16 mouse cellular contexts compared by ENCODE assay signal in genomic region chr7:45417962-45418492, GRCm38 (mm10). TPM values are rescaled to one million over a fixed set of nuclear protein-coding genes. Genes with fewer than 3 reads are reported as not detected.
DNase-seq lines count a peak whose midpoint lies in the region; ATAC-seq and TF ChIP-seq lines count a peak whose summit lies in the region.
"Had no signal": no experiment of that assay in that cellular context is flagged by ENCODE, and none has a peak within 500 bp of the region (broad histone marks: within the 10 kb centered on the region; RNA-seq: fewer than 3 reads in every experiment).

No protein-coding gene starts in this region.

- TF ChIP-seq CTCF in hindbrain, postnatal 0 days (IDR thresholded peaks at IDR 0.05; ENCODE audit: low read depth): no peak

- H3K9me3 ChIP-seq in hindbrain, embryonic 10.5 days: no peaks in the 10 kb centered on the region
- no peaks in the 10 kb centered on the region for H3K9me3 ChIP-seq in hindbrain, postnatal 0 days (ENCODE audit: low read length)
- H3K9me3 ChIP-seq in midbrain, embryonic 11.5 days (ENCODE audit: control insufficient read depth, low read length): no peaks in the 10 kb centered on the region
- no peaks in the 10 kb centered on the region for H3K9me3 ChIP-seq in midbrain, embryonic 13.5 days
- H3K9me3 ChIP-seq in embryonic facial prominence, embryonic 14.5 days (ENCODE audit: control insufficient read depth, low read length): no peaks in the 10 kb centered on the region
- H3K9me3 ChIP-seq: neural tube, embryonic 15.5 days had no signal

- no peak for ATAC-seq in hindbrain, postnatal 0 days
- no peak for ATAC-seq in midbrain, embryonic 11.5 days (ENCODE audit: low FRiP score)
- no peak for ATAC-seq in midbrain, embryonic 13.5 days
- no peak for ATAC-seq in embryonic facial prominence, embryonic 14.5 days (ENCODE audit: low read depth)

- no peak for DNase-seq in hindbrain, embryonic 10.5 days (ENCODE audit: low spot score)
- no peak for DNase-seq in hindbrain, postnatal 0 days (ENCODE audit: low spot score)
- DNase-seq in midbrain, embryonic 11.5 days (ENCODE audit: low spot score, missing footprints): peak; percentile 85
- peak; percentile 26 for DNase-seq in embryonic facial prominence, embryonic 14.5 days (ENCODE audit: low spot score)
- no peak for DNase-seq in cerebellum, adult 9-11 months
- DNase-seq in ovary, postnatal 36 days (ENCODE audit: low spot score): no peak
- DNase-seq: heart, adult 18-20 months; kidney, adult 11 months; spleen, adult 18-20 months had no signal

- H3K27me3 ChIP-seq in hindbrain, embryonic 10.5 days (ENCODE audit: insufficient read depth, poor library complexity, severe bottlenecking): peaks cover 93% of the 10 kb centered on the region
- H3K27me3 ChIP-seq in hindbrain, postnatal 0 days (ENCODE audit: insufficient read depth, low read length): peaks cover 45% of the 10 kb centered on the region
- H3K27me3 ChIP-seq in midbrain, embryonic 11.5 days (ENCODE audit: control insufficient read depth, insufficient read depth, low read length): peaks cover 73% of the 10 kb centered on the region
- peaks cover 87% of the 10 kb centered on the region for H3K27me3 ChIP-seq in midbrain, embryonic 13.5 days
- peaks cover 59% of the 10 kb centered on the region for H3K27me3 ChIP-seq in embryonic facial prominence, embryonic 14.5 days (replicated peaks; ENCODE audit: control insufficient read depth, insufficient read depth, low read length)

- no peak overlapping the region for H3K4me2 ChIP-seq in hindbrain, postnatal 0 days (ENCODE audit: low read depth, low read length)
- no peak overlapping the region for H3K4me2 ChIP-seq in midbrain, embryonic 11.5 days
- no peak overlapping the region for H3K4me2 ChIP-seq in midbrain, embryonic 13.5 days (replicated peaks)
- H3K4me2 ChIP-seq in embryonic facial prominence, embryonic 14.5 days (ENCODE audit: low read depth, low read length): peak overlapping the region; percentile 33
- H3K4me2 ChIP-seq: neural tube, embryonic 15.5 days had no signal

- H3K4me3 ChIP-seq in hindbrain, embryonic 10.5 days: peak overlapping the region; percentile 11; the same call in 1 of the 2 replicates
- no peak overlapping the region for H3K4me3 ChIP-seq in hindbrain, postnatal 0 days (ENCODE audit: low read length)
- no peak overlapping the region for H3K4me3 ChIP-seq in midbrain, embryonic 11.5 days (ENCODE audit: low read depth, low read length)
- H3K4me3 ChIP-seq in midbrain, embryonic 13.5 days (replicated peaks): no peak overlapping the region
- no peak overlapping the region for H3K4me3 ChIP-seq in embryonic facial prominence, embryonic 14.5 days (ENCODE audit: low read depth, low read length)
- H3K4me3 ChIP-seq: neural tube, embryonic 15.5 days had no signal

- no peak overlapping the region for H3K27ac ChIP-seq in hindbrain, embryonic 10.5 days
- H3K27ac ChIP-seq in hindbrain, postnatal 0 days: no peak overlapping the region
- H3K27ac ChIP-seq in midbrain, embryonic 11.5 days (ENCODE audit: low read depth, low read length): no peak overlapping the region
- no peak overlapping the region for H3K27ac ChIP-seq in midbrain, embryonic 13.5 days
- H3K27ac ChIP-seq in embryonic facial prominence, embryonic 14.5 days (replicated peaks; ENCODE audit: low read depth, low read length): no peak overlapping the region
- H3K27ac ChIP-seq: neural tube, embryonic 15.5 days had no signal

- WGBS in hindbrain, embryonic 10.5 days: 8% methylated on average over 13 of the region's 13 CpGs
- WGBS in hindbrain, postnatal 0 days: 10% methylated on average over 13 of the region's 13 CpGs
- 12% methylated on average over 13 of the region's 13 CpGs for WGBS in midbrain, embryonic 11.5 days
- 12% methylated on average over 13 of the region's 13 CpGs for WGBS in midbrain, embryonic 13.5 days
- 11% methylated on average over 13 of the region's 13 CpGs for WGBS in embryonic facial prominence, embryonic 14.5 days

- H3K4me1 ChIP-seq in hindbrain, embryonic 10.5 days (replicated peaks): peaks cover 42% of the 10 kb centered on the region
- H3K4me1 ChIP-seq in hindbrain, postnatal 0 days (ENCODE audit: insufficient read depth, low read length): peaks cover 10% of the 10 kb centered on the region
- H3K4me1 ChIP-seq in midbrain, embryonic 11.5 days (ENCODE audit: control insufficient read depth, insufficient read depth, low read length): peaks cover 4% of the 10 kb centered on the region
- H3K4me1 ChIP-seq in midbrain, embryonic 13.5 days (replicated peaks): peaks cover 17% of the 10 kb centered on the region
- H3K4me1 ChIP-seq in embryonic facial prominence, embryonic 14.5 days (ENCODE audit: control insufficient read depth, insufficient read depth, low read length): peaks cover 13% of the 10 kb centered on the region; the same call in 1 of the 2 replicates

- H3K36me3 ChIP-seq in hindbrain, embryonic 10.5 days: peaks cover 26% of the 10 kb centered on the region
- peaks cover 21% of the 10 kb centered on the region for H3K36me3 ChIP-seq in hindbrain, postnatal 0 days (ENCODE audit: insufficient read depth, low read length)
- H3K36me3 ChIP-seq in midbrain, embryonic 11.5 days (ENCODE audit: control insufficient read depth, insufficient read depth, low read length): peaks cover 16% of the 10 kb centered on the region
- H3K36me3 ChIP-seq in midbrain, embryonic 13.5 days: peaks cover 27% of the 10 kb centered on the region
- peaks cover 24% of the 10 kb centered on the region for H3K36me3 ChIP-seq in embryonic facial prominence, embryonic 14.5 days (ENCODE audit: control insufficient read depth, insufficient read depth, low read length)

- H3K9ac ChIP-seq in hindbrain, postnatal 0 days (replicated peaks; ENCODE audit: low read length): no peak overlapping the region
- no peak overlapping the region for H3K9ac ChIP-seq in midbrain, embryonic 11.5 days (ENCODE audit: low read length)
- H3K9ac ChIP-seq in midbrain, embryonic 13.5 days (replicated peaks): no peak overlapping the region
- peak overlapping the region; percentile 30; the same call in 1 of the 2 replicates for H3K9ac ChIP-seq in embryonic facial prominence, embryonic 14.5 days (ENCODE audit: low read depth, low read length)
- H3K9ac ChIP-seq: neural tube, embryonic 15.5 days had no signal

RNA-seq across cellular contexts. Expression of gene Lhb, which starts 2.6 kb away (rescaled TPM):
- 0.60 and 1.5 TPM in 2 replicates for polyA plus RNA-seq in hindbrain, embryonic 10.5 days (2016; fragmentation: Nextera tagmentation; extraction: Ambion mirVana)
- total RNA-seq in hindbrain, postnatal 0 days (2014; rRNA removed): 1.3 TPM in 1 of 2 replicates, not detected in the other
- polyA plus RNA-seq in hindbrain, postnatal 0 days (2015; fragmentation: Nextera tagmentation; extraction: Ambion mirVana): 0.60 and 0.74 TPM in 2 replicates
- not detected in 2 replicates for polyA plus RNA-seq in midbrain, embryonic 11.5 days (2014; fragmentation: Nextera tagmentation; extraction: Ambion mirVana)
- 0.50 TPM in 1 of 2 replicates, not detected in the other for polyA plus RNA-seq in midbrain, embryonic 13.5 days (2015; fragmentation: Nextera tagmentation; extraction: Ambion mirVana)
- 1.4 TPM in 1 of 2 replicates, not detected in the other for polyA plus RNA-seq in embryonic facial prominence, embryonic 14.5 days (2014; fragmentation: Nextera tagmentation; extraction: Ambion mirVana)
- total RNA-seq: heart, adult 18-20 months; hematopoietic stem cell, adult 5-6 weeks; left cerebral cortex, postnatal 25 days; megakaryocyte, adult 5-6 weeks had no signal
- polyA plus RNA-seq: liver, embryonic 16.5 days had no signal

RNA-seq across cellular contexts. Expression of gene Ntf5, which starts 4.5 kb away (rescaled TPM):
- polyA plus RNA-seq in hindbrain, embryonic 10.5 days (2016; fragmentation: Nextera tagmentation; extraction: Ambion mirVana): 1.0 and 1.1 TPM in 2 replicates
- 0.16 TPM in 1 of 2 replicates, not detected in the other for total RNA-seq in hindbrain, postnatal 0 days (2014; rRNA removed)
- polyA plus RNA-seq in hindbrain, postnatal 0 days (2015; fragmentation: Nextera tagmentation; extraction: Ambion mirVana): 0.14 and 0.16 TPM in 2 replicates
- polyA plus RNA-seq in midbrain, embryonic 11.5 days (2014; fragmentation: Nextera tagmentation; extraction: Ambion mirVana): 0.23 and 0.44 TPM in 2 replicates
- polyA plus RNA-seq in midbrain, embryonic 13.5 days (2015; fragmentation: Nextera tagmentation; extraction: Ambion mirVana): not detected in 2 replicates
- polyA plus RNA-seq in embryonic facial prominence, embryonic 14.5 days (2014; fragmentation: Nextera tagmentation; extraction: Ambion mirVana): 3.0 and 3.1 TPM in 2 replicates
- total RNA-seq: megakaryocyte, adult 5-6 weeks had no signal
- polyA plus RNA-seq: neural tube, embryonic 15.5 days had no signal

RNA-seq across cellular contexts. Expression of gene Kcna7, which starts 12.6 kb away (rescaled TPM):
- polyA plus RNA-seq in hindbrain, embryonic 10.5 days (2016; fragmentation: Nextera tagmentation; extraction: Ambion mirVana): 0.07 TPM in 1 of 2 replicates, not detected in the other
- 0.52 TPM in 1 of 2 replicates, not detected in the other for total RNA-seq in hindbrain, postnatal 0 days (2014; rRNA removed)
- polyA plus RNA-seq in hindbrain, postnatal 0 days (2015; fragmentation: Nextera tagmentation; extraction: Ambion mirVana): not detected in 2 replicates
- not detected in 2 replicates for polyA plus RNA-seq in midbrain, embryonic 11.5 days (2014; fragmentation: Nextera tagmentation; extraction: Ambion mirVana)
- not detected in 2 replicates for polyA plus RNA-seq in midbrain, embryonic 13.5 days (2015; fragmentation: Nextera tagmentation; extraction: Ambion mirVana)
- polyA plus RNA-seq in embryonic facial prominence, embryonic 14.5 days (2014; fragmentation: Nextera tagmentation; extraction: Ambion mirVana): 0.24 TPM in 1 of 2 replicates, not detected in the other
- total RNA-seq: hematopoietic stem cell, adult 5-6 weeks; left cerebral cortex, postnatal 25 days; megakaryocyte, adult 5-6 weeks had no signal
- polyA plus RNA-seq: cortical plate, adult 2 months; liver, embryonic 16.5 days had no signal

RNA-seq across cellular contexts. Expression of gene Gys1, which starts 16.6 kb away (rescaled TPM):
- polyA plus RNA-seq in hindbrain, embryonic 10.5 days (2016; fragmentation: Nextera tagmentation; extraction: Ambion mirVana): 43.2 and 45.7 TPM in 2 replicates
- 21.1 and 22.4 TPM in 2 replicates for total RNA-seq in hindbrain, postnatal 0 days (2014; rRNA removed)
- 16.1 and 16.4 TPM in 2 replicates for polyA plus RNA-seq in hindbrain, postnatal 0 days (2015; fragmentation: Nextera tagmentation; extraction: Ambion mirVana)
- 26.5 and 26.8 TPM in 2 replicates for polyA plus RNA-seq in midbrain, embryonic 11.5 days (2014; fragmentation: Nextera tagmentation; extraction: Ambion mirVana)
- polyA plus RNA-seq in midbrain, embryonic 13.5 days (2015; fragmentation: Nextera tagmentation; extraction: Ambion mirVana): 20.6 and 23.4 TPM in 2 replicates
- polyA plus RNA-seq in embryonic facial prominence, embryonic 14.5 days (2014; fragmentation: Nextera tagmentation; extraction: Ambion mirVana): 39.3 TPM in 2 replicates

RNA-seq across cellular contexts. Expression of gene Ruvbl2, which starts 19.9 kb away (rescaled TPM):
- polyA plus RNA-seq in hindbrain, embryonic 10.5 days (2016; fragmentation: Nextera tagmentation; extraction: Ambion mirVana): 192 and 212 TPM in 2 replicates
- total RNA-seq in hindbrain, postnatal 0 days (2014; rRNA removed): 147 and 161 TPM in 2 replicates
- 82.9 and 88.9 TPM in 2 replicates for polyA plus RNA-seq in hindbrain, postnatal 0 days (2015; fragmentation: Nextera tagmentation; extraction: Ambion mirVana)
- polyA plus RNA-seq in midbrain, embryonic 11.5 days (2014; fragmentation: Nextera tagmentation; extraction: Ambion mirVana): 168 and 171 TPM in 2 replicates
- 121 and 123 TPM in 2 replicates for polyA plus RNA-seq in midbrain, embryonic 13.5 days (2015; fragmentation: Nextera tagmentation; extraction: Ambion mirVana)
- 123 and 127 TPM in 2 replicates for polyA plus RNA-seq in embryonic facial prominence, embryonic 14.5 days (2014; fragmentation: Nextera tagmentation; extraction: Ambion mirVana)

Comparison
In these comparisons a context has a peak if more than half of its experiments do, and no peak if none do; other contexts are left out.
1. DNase-seq: peak in midbrain, embryonic 11.5 days (single experiment) and embryonic facial prominence, embryonic 14.5 days (single experiment); none in hindbrain, embryonic 10.5 days (single experiment), hindbrain, postnatal 0 days (single experiment), cerebellum, adult 9-11 months (single experiment) and ovary, postnatal 36 days (single experiment).